Mouse (Mus musculus) liver, embryonic 14.5 days (tissue): ENCODE results near the gene Sdhaf3. TPM values are rescaled to one million over a fixed set of nuclear protein-coding genes. Genes with fewer than 3 reads are reported as not detected.

Experiments
- ATAC-seq: fragments of 200-750 bp; cut with Nextera tagmentation; 2 replicates; pipeline ENCODE4 v1.8.0; 2017; ENCODE audit warnings: moderate number of reproducible peaks, mild to moderate bottlenecking, moderate library complexity; ENCODE audit not compliant: insufficient read depth
- DNase-seq, 3 experiments: peaks; one replicate each; pipeline ENCODE4 v3.0.0-alpha.2; 2012 to 2013; ENCODE audit warnings: low read depth in 3 of 3, low spot score in 3 of 3
- H3K27ac ChIP-seq: fragments of 300-500 bp; sonication (generic); 2 replicates; pipeline ENCODE4 v1.5.1; 2014; ENCODE audit warnings: moderate library complexity, mild to moderate bottlenecking, control low read depth, inconsistent platforms
- H3K27me3 ChIP-seq: fragments of 300-500 bp; sonication (generic); 2 replicates; pipeline ENCODE4 v1.6.1; 2014; ENCODE audit warnings: mild to moderate bottlenecking, low read length, moderate library complexity; ENCODE audit not compliant: control insufficient read depth, insufficient read depth
- H3K36me3 ChIP-seq: fragments of 300-500 bp; sonication (generic); replicated peaks from 2 replicates; pipeline ENCODE4 v1.6.1; 2014; ENCODE audit warnings: low read depth; ENCODE audit not compliant: control insufficient read depth, insufficient read depth
- H3K4me1 ChIP-seq, 2 experiments: fragments of 200-500 bp in 1 of 2; fragments of 300-500 bp in 1 of 2; sonication (generic) in 1 of 2; replicated peaks; 2 replicates each; pipeline ENCODE4 v1.6.1; 2012 to 2014; ENCODE audit warnings: antibody characterized with exemption in 1 of 2, inconsistent platforms in 1 of 2, low read length in 1 of 2; ENCODE audit not compliant: control insufficient read depth in 2 of 2, insufficient read depth in 2 of 2
- H3K4me2 ChIP-seq: fragments of 300-500 bp; sonication (generic); 2 replicates; pipeline ENCODE4 v1.6.1; 2014; ENCODE audit warnings: low read depth, mild to moderate bottlenecking, control low read depth, moderate library complexity
- H3K4me3 ChIP-seq, 2 experiments: fragments of 200-500 bp in 1 of 2; fragments of 300-500 bp in 1 of 2; sonication (generic) in 1 of 2; 2 replicates each; pipeline ENCODE4 v1.5.1; 2012 to 2014; ENCODE audit warnings: low read depth in 2 of 2, low read length in 2 of 2, mild to moderate bottlenecking in 2 of 2, control low read depth in 1 of 2, inconsistent platforms in 1 of 2, moderate library complexity in 1 of 2; ENCODE audit not compliant: insufficient read depth in 1 of 2
- H3K9ac ChIP-seq: fragments of 300-500 bp; sonication (generic); replicated peaks from 2 replicates; pipeline ENCODE4 v1.6.1; 2014; ENCODE audit warnings: mild to moderate bottlenecking, control low read depth, moderate library complexity
- H3K9me3 ChIP-seq: fragments of 300-500 bp; sonication (generic); 2 replicates; pipeline ENCODE4 v1.6.1; 2016; ENCODE audit warnings: low read length, mixed read lengths; ENCODE audit not compliant: control insufficient read depth
- CTCF ChIP-seq: IDR thresholded peaks from 2 replicates; pipeline ENCODE4 v1.5.1; 2016; ENCODE audit warnings: antibody characterized with exemption, low read depth, control low read depth
- EP300 ChIP-seq: IDR thresholded peaks from 2 replicates; pipeline ENCODE4 v1.6.1; 2016; ENCODE audit warnings: antibody characterized with exemption, low read depth
- WGBS: fragments of 180-500 bp; shearing (Covaris S2); extraction: QIAGEN DNeasy Blood & Tissue Kit; methylation state at CpG from one replicate; pipeline ENCODE4 v1.1.7; 2014; ENCODE audit not compliant: insufficient replicate concordance; 5-methylcytosine and 5-hydroxymethylcytosine counted together
- polyA plus RNA-seq, 2 experiments: library from polyadenylated mRNA; depleted of rRNA in 1 of 2; stranded (reverse) in 1 of 2; unstranded in 1 of 2; fragments of >200 nt; fragmentation: Nextera tagmentation in 1 of 2; extraction: Ambion mirVana in 1 of 2; gene quantifications; 2 replicates each; pipeline versions ENCODE4 v1.2.1 to v1.2.3; 2012 to 2014

The Sdhaf3 gene
- polyA plus RNA-seq, 2 experiments, result 0.85 to 2.4 TPM

DNA sequence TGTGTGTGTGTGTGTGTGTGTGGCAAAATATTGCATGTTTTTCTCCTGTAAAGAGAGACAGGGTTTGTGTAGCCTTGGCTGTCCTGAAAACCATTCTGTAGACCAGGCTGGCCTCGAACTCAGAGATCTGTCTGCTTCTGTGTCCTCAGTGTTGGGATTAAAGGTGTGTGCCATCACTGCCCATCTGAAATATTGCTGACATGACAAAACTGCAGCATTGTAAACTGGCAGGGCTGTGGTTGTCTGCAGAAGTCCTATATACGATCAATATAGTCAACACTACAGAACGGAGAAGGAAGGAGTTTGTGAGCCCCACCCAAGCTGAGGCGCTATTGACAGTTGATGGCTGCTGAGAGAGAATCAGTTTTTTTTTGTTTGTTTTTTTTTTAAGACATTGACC is 38.5 kb upstream of the Sdhaf3 start:
- no peaks in the 10 kb centered on the region for H3K9me3 ChIP-seq
- H3K9ac ChIP-seq, result no peak overlapping the region
- DNase-seq (no peak), ATAC-seq (no peak)
- no peak overlapping the region for H3K4me2 ChIP-seq
- no peaks in the 10 kb centered on the region for H3K27me3 ChIP-seq
- H3K36me3 ChIP-seq, result no peaks in the 10 kb centered on the region
- TF ChIP-seq CTCF (no peak), EP300 (no peak)
- no peaks in the 10 kb centered on the region for H3K4me1 ChIP-seq
- H3K27ac ChIP-seq, result no peak overlapping the region
- H3K4me3 ChIP-seq, result no peak overlapping the region
- 65% methylated on average over 4 of the region's 4 CpGs for WGBS

DNA sequence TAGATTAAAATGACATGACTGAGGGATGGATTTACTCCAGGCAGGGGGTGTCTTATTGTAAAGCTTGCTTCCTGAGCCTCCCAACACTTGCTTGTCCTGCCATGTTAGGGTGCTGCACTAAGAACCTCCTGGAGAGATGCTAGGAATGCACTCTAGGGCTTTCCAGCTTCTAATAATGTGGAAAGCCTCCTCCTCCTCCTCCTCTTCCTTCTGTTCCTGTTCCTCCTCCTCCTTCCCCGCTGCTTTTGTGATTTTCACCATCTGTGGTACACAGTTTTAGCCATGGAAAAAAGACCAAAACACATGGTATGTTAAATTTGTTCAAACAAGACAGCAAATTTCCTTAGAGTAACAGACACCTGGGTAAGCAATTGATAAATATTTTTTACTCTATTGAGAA is 30.5 kb upstream of the Sdhaf3 start:
- WGBS, result 18% methylated on average over 1 of the region's 1 CpGs
- no peak for DNase-seq

DNA sequence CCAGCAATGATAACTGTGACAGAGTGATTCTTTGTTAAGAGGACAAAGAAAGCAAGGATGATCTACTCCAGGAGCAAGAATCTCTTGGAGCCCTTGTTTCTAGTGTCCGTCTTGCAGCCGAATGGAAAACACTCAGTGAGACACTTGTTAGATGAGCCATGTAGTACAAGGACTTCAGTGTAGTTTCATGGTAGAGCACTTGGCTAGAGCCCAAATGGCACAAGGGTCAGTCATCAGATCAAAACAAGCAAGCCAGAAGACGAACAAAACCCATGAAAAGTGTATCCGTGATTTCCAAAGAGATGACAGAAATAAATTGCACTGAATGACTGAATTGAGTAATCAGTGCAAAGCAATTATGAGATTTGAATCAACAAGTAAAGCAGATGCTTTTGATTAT is 25.0 kb upstream of the Sdhaf3 start:
- TF ChIP-seq EP300 (no peak), CTCF (no peak)
- no peaks in the 10 kb centered on the region for H3K4me1 ChIP-seq
- no peaks in the 10 kb centered on the region for H3K9me3 ChIP-seq
- H3K36me3 ChIP-seq, result no peaks in the 10 kb centered on the region
- no peak overlapping the region for H3K4me2 ChIP-seq
- WGBS, result 64% methylated on average over 4 of the region's 4 CpGs
- no peak overlapping the region for H3K27ac ChIP-seq
- no peak overlapping the region for H3K9ac ChIP-seq
- ATAC-seq (no peak), DNase-seq (no peak)
- no peak overlapping the region for H3K4me3 ChIP-seq
- H3K27me3 ChIP-seq, result no peaks in the 10 kb centered on the region

More for the DNA sequence above, 30.5 kb upstream of the Sdhaf3 start:
- Histone ChIP-seq H3K27ac (no peak overlapping the region), H3K4me2 (no peak overlapping the region), H3K36me3 (no peaks in the 10 kb centered on the region), H3K27me3 (no peaks in the 10 kb centered on the region), H3K4me1 (no peaks in the 10 kb centered on the region), H3K4me3 (no peak overlapping the region), H3K9me3 (no peaks in the 10 kb centered on the region), H3K9ac (no peak overlapping the region)
- ATAC-seq, result no peak
- TF ChIP-seq EP300, result no peak
- no peak for TF ChIP-seq CTCF

DNA sequence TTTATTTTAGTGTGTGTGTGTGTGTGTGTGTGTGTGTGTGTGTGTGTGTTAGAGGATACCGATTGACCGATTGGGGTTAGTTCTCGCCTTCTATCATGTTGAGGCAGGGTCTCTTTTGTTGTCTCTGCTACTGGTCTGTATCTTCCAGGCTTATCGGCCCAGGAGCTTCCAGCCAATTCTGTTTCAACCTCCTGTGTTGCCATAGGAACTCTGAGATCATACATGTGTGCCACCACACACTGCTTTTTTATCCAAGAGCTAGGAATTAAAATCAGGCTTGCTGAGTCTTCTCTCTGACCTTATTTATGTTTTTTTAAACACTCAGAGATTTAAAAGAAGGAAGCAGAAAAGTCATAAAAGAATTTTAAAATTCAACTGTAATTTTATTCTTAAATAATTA is 24.3 kb upstream of the Sdhaf3 start:
- H3K4me1 ChIP-seq, result no peaks in the 10 kb centered on the region

DNA sequence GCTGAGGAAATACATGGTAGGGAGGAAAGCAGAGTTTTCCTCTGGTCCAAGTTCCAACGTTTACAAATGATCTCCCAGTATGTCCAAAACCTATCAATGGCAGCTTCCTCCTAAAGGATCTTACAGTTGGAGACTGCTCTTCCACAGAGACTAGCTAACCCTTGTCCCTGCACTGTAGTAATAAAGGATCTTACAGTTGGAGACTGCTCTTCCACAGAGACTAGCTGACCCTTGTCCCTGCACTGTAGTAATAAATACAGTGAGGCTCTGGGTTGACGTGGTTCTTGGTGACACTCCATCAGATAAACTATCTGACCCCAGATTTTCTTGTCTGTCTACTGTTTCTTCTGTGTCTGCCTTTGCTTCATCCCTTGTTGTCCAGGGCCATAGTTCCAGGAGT is 15.0 kb upstream of the Sdhaf3 start:
- H3K4me2 ChIP-seq, result no peak overlapping the region
- ATAC-seq, result no peak
- no peaks in the 10 kb centered on the region for H3K4me1 ChIP-seq
- H3K27me3 ChIP-seq, result no peaks in the 10 kb centered on the region
- H3K27ac ChIP-seq, result no peak overlapping the region
- H3K36me3 ChIP-seq, result no peaks in the 10 kb centered on the region
- no peak overlapping the region for H3K4me3 ChIP-seq
- H3K9ac ChIP-seq, result no peak overlapping the region
- no peak for DNase-seq
- 22% methylated on average over 2 of the region's 2 CpGs for WGBS
- H3K9me3 ChIP-seq, result no peaks in the 10 kb centered on the region
- TF ChIP-seq EP300 (no peak), CTCF (no peak)

More for the DNA sequence above, 24.3 kb upstream of the Sdhaf3 start:
- WGBS, result 60% methylated on average over 4 of the region's 4 CpGs
- TF ChIP-seq EP300, result no peak
- no peak for TF ChIP-seq CTCF
- H3K9ac ChIP-seq, result no peak overlapping the region
- H3K27me3 ChIP-seq, result no peaks in the 10 kb centered on the region
- no peak overlapping the region for H3K4me3 ChIP-seq
- ATAC-seq (no peak), DNase-seq (no peak)
- H3K36me3 ChIP-seq, result no peaks in the 10 kb centered on the region
- H3K27ac ChIP-seq, result no peak overlapping the region
- H3K4me2 ChIP-seq, result no peak overlapping the region
- H3K9me3 ChIP-seq, result no peaks in the 10 kb centered on the region

DNA sequence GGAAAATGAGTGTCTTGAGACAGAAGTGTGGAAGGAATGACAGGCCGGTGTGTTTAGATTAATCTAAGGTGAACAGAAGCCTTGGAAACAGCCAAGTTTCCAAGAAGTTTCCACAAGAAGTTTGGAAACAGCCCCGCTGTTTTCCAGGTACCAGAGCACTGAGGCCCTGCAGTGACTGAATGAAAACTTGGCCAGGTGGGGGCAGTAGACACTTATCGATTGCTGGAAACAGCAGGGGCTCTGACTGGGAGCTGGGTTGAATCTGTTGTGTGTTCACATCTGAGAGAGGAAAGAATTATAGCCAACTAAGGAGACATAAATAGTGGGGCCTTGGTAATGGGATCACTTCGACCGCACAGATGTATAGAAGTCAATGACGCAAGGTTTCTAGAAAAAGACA is 13.0 kb upstream of the Sdhaf3 start:
- Histone ChIP-seq H3K4me1 (no peaks in the 10 kb centered on the region), H3K9me3 (no peaks in the 10 kb centered on the region), H3K4me2 (no peak overlapping the region), H3K36me3 (no peaks in the 10 kb centered on the region), H3K4me3 (no peak overlapping the region), H3K9ac (no peak overlapping the region), H3K27ac (no peak overlapping the region), H3K27me3 (no peaks in the 10 kb centered on the region)
- WGBS, result 42% methylated on average over 6 of the region's 6 CpGs
- no peak for DNase-seq
- no peak for ATAC-seq
- TF ChIP-seq EP300 (no peak), CTCF (peak; percentile 30)
